Comparison of ENCODE assay signal across 7 mouse cellular contexts in the genomic region with DNA sequence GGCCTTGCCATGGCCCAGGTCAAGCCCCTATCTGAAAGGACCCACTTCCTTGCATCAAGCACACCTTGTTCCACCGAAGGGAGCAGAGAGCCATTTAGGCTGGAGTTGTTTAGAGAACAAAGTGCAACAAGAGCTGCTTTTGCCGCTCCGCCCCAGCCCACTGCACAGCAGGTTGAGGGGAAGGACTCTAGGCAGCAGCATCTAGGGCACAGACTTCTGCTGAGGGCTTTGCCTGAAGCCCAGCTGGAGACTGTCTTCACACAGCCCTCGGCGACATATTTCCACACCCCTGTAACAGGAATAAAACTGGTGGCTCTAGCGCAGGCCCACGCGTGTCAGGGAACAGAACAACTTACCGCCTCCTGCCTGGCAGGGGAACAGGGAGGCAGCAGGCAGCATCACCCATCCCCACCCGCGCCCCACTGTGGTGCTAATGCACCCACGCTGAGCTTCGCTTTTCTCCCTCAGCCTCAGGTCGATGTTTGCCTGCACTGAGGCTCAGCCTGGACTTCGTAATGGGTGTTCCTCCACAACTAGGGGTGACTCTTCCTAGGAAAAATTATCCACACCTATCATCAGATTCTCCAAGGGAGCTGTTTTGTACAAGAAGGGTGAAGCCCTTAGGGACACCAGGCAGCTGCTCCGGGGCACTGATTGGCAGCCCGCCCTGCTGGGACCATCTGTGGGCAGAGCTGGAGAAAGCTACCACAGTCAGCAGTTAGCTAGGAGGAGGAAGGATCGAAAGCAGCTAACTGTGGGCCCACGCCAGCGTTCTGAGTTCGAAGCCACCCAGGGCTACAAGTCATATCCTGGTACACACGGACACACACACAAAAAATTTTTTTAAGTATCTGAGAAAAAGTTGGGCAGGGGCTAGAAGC. TPM values are rescaled to one million over a fixed set of nuclear protein-coding genes. Genes with fewer than 3 reads are reported as not detected.
DNase-seq lines count a peak whose midpoint lies in the region; ATAC-seq and TF ChIP-seq lines count a peak whose summit lies in the region.

Gene Gm10840, plus strand, starts transcription at position 10 of the 881 bp plus-strand sequence.
Gene Limd2, minus strand, starts transcription at position 20 of the 881 bp plus-strand sequence.

- peak within 1 kb of the TSS; percentile 97 for H3K9ac ChIP-seq in forebrain, embryonic 15.5 days (replicated peaks)
- H3K9ac ChIP-seq in intestine, embryonic 14.5 days (ENCODE audit: low read length) = peak within 1 kb of the TSS; percentile 95

- H3K4me3 ChIP-seq in E14TG2a.4 (replicated peaks; ENCODE audit: low read length) = peak within 1 kb of the TSS; percentile 85
- peak within 1 kb of the TSS; percentile 95 for H3K4me3 ChIP-seq in bone marrow macrophage, adult 2 months (ENCODE audit: insufficient read depth, low read length)
- H3K4me3 ChIP-seq in forebrain, embryonic 15.5 days = peak within 1 kb of the TSS; percentile 86
- H3K4me3 ChIP-seq in intestine, embryonic 14.5 days (ENCODE audit: low read depth, low read length) = peak within 1 kb of the TSS; percentile 75

- H3K4me2 ChIP-seq in forebrain, embryonic 15.5 days (replicated peaks) = peak within 1 kb of the TSS; percentile 79
- peak within 1 kb of the TSS; percentile 85 for H3K4me2 ChIP-seq in intestine, embryonic 14.5 days (ENCODE audit: low read length)

- no peaks in the 10 kb centered on the region for H3K9me3 ChIP-seq in E14TG2a.4 (ENCODE audit: low read length)
- no peaks in the 10 kb centered on the region for H3K9me3 ChIP-seq in forebrain, embryonic 15.5 days
- H3K9me3 ChIP-seq in intestine, embryonic 14.5 days (ENCODE audit: control insufficient read depth, low read length) = no peaks in the 10 kb centered on the region

- peaks cover 39% of the 10 kb centered on the region for H3K27me3 ChIP-seq in E14TG2a.4 (ENCODE audit: insufficient read depth, low read length)
- H3K27me3 ChIP-seq in forebrain, embryonic 15.5 days = no peaks in the 10 kb centered on the region
- no peaks in the 10 kb centered on the region for H3K27me3 ChIP-seq in intestine, embryonic 14.5 days (replicated peaks; ENCODE audit: control insufficient read depth, insufficient read depth, low read length)

- no peak for TF ChIP-seq POLR2A in bone marrow macrophage, adult 2 months (IDR thresholded peaks at IDR 0.05; ENCODE audit: borderline replicate concordance, low read depth, low read length)

- intact Hi-C loops in left cerebral cortex, postnatal 36 days (cut with DNase I) = loop anchor here (1.0 to 2.0 kb wide), 3 partner anchors 18 to 76 kb away; partner anchors contain the start of genes Ccdc47, Ddx42 and Map3k3

- H3K4me1 ChIP-seq in E14TG2a.4 (replicated peaks; ENCODE audit: low read depth, low read length) = peaks cover 50% of the 10 kb centered on the region
- H3K4me1 ChIP-seq in bone marrow macrophage, adult 2 months (ENCODE audit: control insufficient read depth, insufficient read depth, low read length) = peaks cover 13% of the 10 kb centered on the region
- H3K4me1 ChIP-seq in forebrain, embryonic 15.5 days = peaks cover 40% of the 10 kb centered on the region
- H3K4me1 ChIP-seq in intestine, embryonic 14.5 days (replicated peaks; ENCODE audit: control insufficient read depth, insufficient read depth, low read length) = peaks cover 23% of the 10 kb centered on the region

- no peak for DNase-seq in intestine, embryonic 14.5 days (ENCODE audit: low spot score)
- peak; percentile 90 to 94 for DNase-seq in left cerebral cortex, postnatal 36 days (ENCODE audit: low spot score in 2 of 2)
- DNase-seq in spleen, postnatal 10 days (ENCODE audit: low spot score in 2 of 2) = peak; percentile 45 to 58

- ATAC-seq in forebrain, embryonic 15.5 days (replicated peaks) = peak; percentile 54
- ATAC-seq in intestine, embryonic 14.5 days (replicated peaks; ENCODE audit: low FRiP score, low TSS enrichment, low read depth) = no peak
- peak; percentile 4; the same call in 1 of the 2 replicates for ATAC-seq in megakaryocyte-erythroid progenitor cell, adult 5-6 weeks (replicated peaks; ENCODE audit: low FRiP score, low TSS enrichment, poor library complexity, severe bottlenecking)

- 21% methylated on average over 22 of the region's 22 CpGs for WGBS in forebrain, embryonic 15.5 days
- WGBS in intestine, embryonic 14.5 days = 31% methylated on average over 22 of the region's 22 CpGs

- TF ChIP-seq CTCF in E14TG2a.4 (conservative IDR thresholded peaks at IDR 0.05; ENCODE audit: low read length) = no peak
- TF ChIP-seq CTCF in bone marrow macrophage, adult 2 months (IDR thresholded peaks at IDR 0.05; ENCODE audit: low read depth, low read length) = no peak

- peak within 1 kb of the TSS; percentile 91 for H3K27ac ChIP-seq in bone marrow macrophage, adult 2 months (ENCODE audit: insufficient read depth, low read depth, low read length)
- H3K27ac ChIP-seq in forebrain, embryonic 15.5 days (replicated peaks) = peak within 1 kb of the TSS; percentile 97
- peak within 1 kb of the TSS; percentile 96 for H3K27ac ChIP-seq in intestine, embryonic 14.5 days (ENCODE audit: low read depth)

- H3K36me3 ChIP-seq in E14TG2a.4 (ENCODE audit: insufficient read depth, low read length) = peaks cover 54% of the 10 kb centered on the region
- peaks cover 40% of the 10 kb centered on the region for H3K36me3 ChIP-seq in forebrain, embryonic 15.5 days
- H3K36me3 ChIP-seq in intestine, embryonic 14.5 days (ENCODE audit: control insufficient read depth, insufficient read depth, low read length) = peaks cover 36% of the 10 kb centered on the region

RNA-seq across cellular contexts. Expression of gene Gm10840, which starts in this region (rescaled TPM):
- not detected in 2 replicates for polyA plus RNA-seq in bone marrow macrophage, adult 2 months (2012; ENCODE audit: insufficient read depth, insufficient read length, missing spikeins)
- 0.74 and 1.3 TPM in 2 replicates for polyA plus RNA-seq in forebrain, embryonic 15.5 days (2015; fragmentation: Nextera tagmentation; extraction: Ambion mirVana)
- polyA plus RNA-seq in intestine, embryonic 14.5 days (2014; fragmentation: Nextera tagmentation; extraction: Ambion mirVana) = not detected in 2 replicates
- total RNA-seq in left cerebral cortex, postnatal 36 days (2021) = not detected
- not detected in 2 replicates for total RNA-seq in megakaryocyte-erythroid progenitor cell, adult 5-6 weeks (2014; fragmentation: Nextera tagmentation)
- total RNA-seq in megakaryocyte-erythroid progenitor cell, adult 5-6 weeks (2017) = not detected in 2 replicates

RNA-seq across cellular contexts. Expression of gene Limd2, which starts in this region (rescaled TPM):
- 263 and 272 TPM in 2 replicates for polyA plus RNA-seq in bone marrow macrophage, adult 2 months (2012; ENCODE audit: insufficient read depth, insufficient read length, missing spikeins)
- polyA plus RNA-seq in forebrain, embryonic 15.5 days (2015; fragmentation: Nextera tagmentation; extraction: Ambion mirVana) = 222 and 233 TPM in 2 replicates
- polyA plus RNA-seq in intestine, embryonic 14.5 days (2014; fragmentation: Nextera tagmentation; extraction: Ambion mirVana) = 129 and 153 TPM in 2 replicates
- total RNA-seq in left cerebral cortex, postnatal 36 days (2021) = 100 to 1,000 TPM in 1 of 2 experiments, 10 to 100 TPM in 1; 98.5 to 104 TPM
- total RNA-seq in megakaryocyte-erythroid progenitor cell, adult 5-6 weeks (2014; fragmentation: Nextera tagmentation) = 12.0 and 18.5 TPM in 2 replicates
- 4.4 and 5.9 TPM in 2 replicates for total RNA-seq in megakaryocyte-erythroid progenitor cell, adult 5-6 weeks (2017)

Comparison
In these comparisons a context has a peak if more than half of its experiments do, and no peak if none do; other contexts are left out.
1. RNA of gene Limd2 (total RNA-seq): 98.5 to 104 TPM in left cerebral cortex, postnatal 36 days; 4.4 to 18.5 TPM in megakaryocyte-erythroid progenitor cell, adult 5-6 weeks; every median in the first group is over 4 times any median in the second.
2. Peak in every context shown above with its lines, with median percentiles within 50 percentile points of each other: H3K4me3 ChIP-seq and H3K27ac ChIP-seq.